Mouse (Mus musculus): Measurements from ENCODE around the gene Phc3.

Gene Phc3

GRCm38 (mm10) chr3:30969104-30969581 is at the start of gene Phc3:
TSS of gene Phc3 (minus strand) at chr3:30969415.
- DNase-seq (ENCODE audit: extremely low read depth, low read depth): peak; percentile 89

GRCm38 (mm10) chr3:31017652-31018051 is 48.4 kb upstream of the Phc3 start:
- no peak for DNase-seq (ENCODE audit: extremely low read depth, low read depth)

- no peak for DNase-seq (ENCODE audit: extremely low read depth, low read depth)
These were observed 47.5 kb upstream of the Phc3 start for GRCm38 (mm10) chr3:31016594-31017196.

- DNase-seq (ENCODE audit: extremely low read depth, low read depth): no peak
These were observed 46.6 kb upstream of the Phc3 start for GRCm38 (mm10) chr3:31015682-31016443.

GRCm38 (mm10) chr3:31014374-31014773 is 45.2 kb upstream of the Phc3 start:
- DNase-seq (ENCODE audit: extremely low read depth, low read depth): no peak

GRCm38 (mm10) chr3:31004320-31005209 is 35.4 kb upstream of the Phc3 start:
- DNase-seq (ENCODE audit: extremely low read depth, low read depth): no peak

GRCm38 (mm10) chr3:31001048-31001676 is 31.9 kb upstream of the Phc3 start:
- no peak for DNase-seq (ENCODE audit: extremely low read depth, low read depth)

- DNase-seq (ENCODE audit: extremely low read depth, low read depth): no peak
These were observed 30.8 kb upstream of the Phc3 start for GRCm38 (mm10) chr3:31000018-31000407.

GRCm38 (mm10) chr3:30999401-31000017 is 30.3 kb upstream of the Phc3 start:
- no peak for DNase-seq (ENCODE audit: extremely low read depth, low read depth)

GRCm38 (mm10) chr3:30996688-30997014 is 27.4 kb upstream of the Phc3 start:
- DNase-seq (ENCODE audit: extremely low read depth, low read depth): no peak

GRCm38 (mm10) chr3:30995899-30996687 is 26.9 kb upstream of the Phc3 start:
- DNase-seq (ENCODE audit: extremely low read depth, low read depth): peak; percentile 28

GRCm38 (mm10) chr3:30995283-30995898 is 26.2 kb upstream of the Phc3 start, which contains the start of gene Prkci:
TSS of gene Prkci (plus strand) at chr3:30995747.
- DNase-seq (ENCODE audit: extremely low read depth, low read depth): peak; percentile 83

GRCm38 (mm10) chr3:30994859-30995258 is 25.6 kb upstream of the Phc3 start:
- peak; percentile 10 for DNase-seq (ENCODE audit: extremely low read depth, low read depth)

- peak; percentile 53 for DNase-seq (ENCODE audit: extremely low read depth, low read depth)
These were observed 23.9 kb upstream of the Phc3 start for GRCm38 (mm10) chr3:30993066-30993573.

GRCm38 (mm10) chr3:30992161-30992560 is 22.9 kb upstream of the Phc3 start:
- DNase-seq (ENCODE audit: extremely low read depth, low read depth): no peak

- DNase-seq (ENCODE audit: extremely low read depth, low read depth): peak; percentile 63
These were observed 18.4 kb upstream of the Phc3 start for GRCm38 (mm10) chr3:30987396-30988318.

- DNase-seq (ENCODE audit: extremely low read depth, low read depth): no peak
These were observed 13.8 kb upstream of the Phc3 start for GRCm38 (mm10) chr3:30982924-30983536.
